In genomic region chr3:57914687-57915086, GRCm38 (mm10) we compare ENCODE assay signal across 26 mouse cellular contexts.
"Had no signal": no experiment of that assay in that cellular context is flagged by ENCODE, and none has a peak within 500 bp of the region (broad histone marks: within the 10 kb centered on the region; RNA-seq: fewer than 3 reads in every experiment).

No protein-coding gene starts in this region.

- H3K27me3 ChIP-seq: heart, embryonic 13.5 days; heart, embryonic 15.5 days; hindbrain, embryonic 13.5 days; hindbrain, embryonic 15.5 days; kidney, embryonic 15.5 days; limb, embryonic 12.5 days; liver, embryonic 12.5 days had no signal

- H3K9me3 ChIP-seq: heart, embryonic 13.5 days; heart, embryonic 15.5 days; hindbrain, embryonic 13.5 days; hindbrain, embryonic 15.5 days; kidney, embryonic 15.5 days; limb, embryonic 10.5 days; liver, embryonic 12.5 days had no signal

- H3K36me3 ChIP-seq: heart, embryonic 13.5 days; heart, embryonic 15.5 days; hindbrain, embryonic 13.5 days; hindbrain, embryonic 15.5 days; kidney, embryonic 15.5 days; limb, embryonic 10.5 days; limb, embryonic 12.5 days; liver, embryonic 12.5 days had no signal

- ATAC-seq: hindbrain, postnatal 0 days; intestine, embryonic 16.5 days; liver, embryonic 12.5 days had no signal

- H3K9ac ChIP-seq: heart, embryonic 13.5 days; heart, embryonic 15.5 days; hindbrain, embryonic 13.5 days; hindbrain, embryonic 15.5 days; kidney, embryonic 15.5 days; limb, embryonic 12.5 days; liver, embryonic 12.5 days had no signal

- H3K4me1 ChIP-seq: heart, embryonic 13.5 days; heart, embryonic 15.5 days; kidney, embryonic 15.5 days; liver, embryonic 12.5 days had no signal

- H3K4me2 ChIP-seq: heart, embryonic 11.5 days; heart, embryonic 13.5 days; heart, embryonic 15.5 days; hindbrain, embryonic 13.5 days; hindbrain, embryonic 15.5 days; kidney, embryonic 15.5 days; limb, embryonic 12.5 days; liver, embryonic 12.5 days had no signal

- H3K4me3 ChIP-seq: heart, adult 2 months; heart, embryonic 13.5 days; heart, embryonic 15.5 days; hindbrain, embryonic 13.5 days; hindbrain, embryonic 15.5 days; kidney, embryonic 15.5 days; layer of hippocampus, adult 2 months; left cerebral cortex, adult 2 months; limb, embryonic 10.5 days; limb, embryonic 12.5 days; liver, embryonic 12.5 days had no signal

- DNase-seq: gastrocnemius, postnatal 14 days; gastrocnemius, postnatal 36 days; heart, adult 11 months; heart, adult 2 months; heart, postnatal 14 days; heart, postnatal 36 days; kidney, adult 11 months; kidney, adult 2 months; kidney, adult 9 months; kidney, postnatal 14 days; kidney, postnatal 4 days; liver had no signal

- H3K27ac ChIP-seq: heart, adult 2 months; heart, embryonic 13.5 days; heart, embryonic 15.5 days; hindbrain, embryonic 13.5 days; hindbrain, embryonic 15.5 days; hindbrain, postnatal 0 days; kidney, embryonic 15.5 days; kidney, postnatal 0 days; layer of hippocampus, adult 2 months; left cerebral cortex, adult 2 months; limb, embryonic 10.5 days; limb, embryonic 12.5 days; liver, embryonic 12.5 days had no signal
